In the genomic region with DNA sequence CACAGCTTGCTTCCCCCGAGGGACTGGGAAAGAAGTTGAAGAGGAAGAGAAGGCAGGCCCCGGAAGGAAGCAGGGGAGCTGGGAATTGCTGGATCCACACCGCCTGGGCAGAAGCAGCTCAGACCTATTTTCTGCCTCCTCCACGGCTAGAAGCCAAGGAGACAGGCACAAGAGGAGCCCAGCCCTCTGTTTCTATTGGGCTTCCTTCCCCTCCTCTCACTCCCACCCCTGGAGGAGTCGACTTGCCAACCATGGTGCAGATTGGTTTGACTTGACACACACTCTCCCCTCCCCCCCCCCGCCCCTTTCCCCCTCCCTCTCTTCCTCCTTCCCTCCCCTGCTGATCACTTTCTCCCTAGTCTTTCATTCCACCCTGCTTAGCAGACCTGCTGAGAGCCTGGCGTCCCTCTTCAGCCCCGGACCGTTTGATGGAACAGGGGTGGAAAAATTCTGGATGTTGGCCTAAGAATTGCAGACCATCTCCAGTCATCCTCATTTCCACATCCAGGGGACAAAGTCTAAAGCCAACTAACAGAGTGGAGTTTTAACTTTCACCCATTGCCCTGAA, we compare ENCODE assay signal across 9 mouse cellular contexts. TPM values are rescaled to one million over a fixed set of nuclear protein-coding genes. Genes with fewer than 3 reads are reported as not detected.
DNase-seq lines count a peak whose midpoint lies in the region; ATAC-seq and TF ChIP-seq lines count a peak whose summit lies in the region.
"Had no signal": no experiment of that assay in that cellular context is flagged by ENCODE, and none has a peak within 500 bp of the region (broad histone marks: within the 10 kb centered on the region; RNA-seq: fewer than 3 reads in every experiment).

No protein-coding gene starts in this region.

- 4% methylated on average over 9 of the region's 9 CpGs for WGBS in liver, adult 2 months
- 4% methylated on average over 8 of the region's 9 CpGs for WGBS in midbrain, postnatal 0 days

- peaks cover 24% of the 10 kb centered on the region for H3K4me1 ChIP-seq in liver, adult 2 months (ENCODE audit: control insufficient read depth, insufficient read depth, low read length)
- peaks cover 12% of the 10 kb centered on the region for H3K4me1 ChIP-seq in midbrain, postnatal 0 days (ENCODE audit: insufficient read depth, low read length)

- H3K4me3 ChIP-seq in liver, adult 2 months (ENCODE audit: insufficient read depth, low read depth, low read length) = peak overlapping the region; percentile 52
- no peak overlapping the region for H3K4me3 ChIP-seq in midbrain, postnatal 0 days (ENCODE audit: low read depth, low read length)

- no peaks in the 10 kb centered on the region for H3K27me3 ChIP-seq in liver, adult 2 months (ENCODE audit: control insufficient read depth, insufficient read depth, low read length)
- no peaks in the 10 kb centered on the region for H3K27me3 ChIP-seq in midbrain, postnatal 0 days (ENCODE audit: insufficient read depth, low read length)

- peak overlapping the region; percentile 15; the same call in 1 of the 2 replicates for H3K4me2 ChIP-seq in midbrain, postnatal 0 days (ENCODE audit: low read depth, low read length, poor library complexity, severe bottlenecking)

- TF ChIP-seq CTCF in liver, adult 2 months (IDR thresholded peaks at IDR 0.05; ENCODE audit: low read depth, low read length) = no peak
- no peak for TF ChIP-seq CTCF in midbrain, postnatal 0 days (IDR thresholded peaks at IDR 0.05)

- no peaks in the 10 kb centered on the region for H3K79me2 ChIP-seq in liver, adult 2 months (ENCODE audit: control insufficient read depth, insufficient read depth, low read length)

- H3K27ac ChIP-seq in liver, adult 2 months (replicated peaks; ENCODE audit: insufficient read depth, low read depth, low read length) = peak overlapping the region; percentile 97
- H3K27ac ChIP-seq in midbrain, postnatal 0 days (ENCODE audit: low read depth, low read length) = peak overlapping the region; percentile 63

- no peaks in the 10 kb centered on the region for H3K36me3 ChIP-seq in liver, adult 2 months (ENCODE audit: control insufficient read depth, insufficient read depth, low read length)
- H3K36me3 ChIP-seq in midbrain, postnatal 0 days (ENCODE audit: insufficient read depth, low read length) = no peaks in the 10 kb centered on the region

- H3K9me3 ChIP-seq in midbrain, postnatal 0 days (ENCODE audit: low read length) = no peaks in the 10 kb centered on the region

- DNase-seq in cerebellum, adult 9-11 months = peak; percentile 43
- DNase-seq in cerebellum, adult 8-10 months = no peak
- peak; percentile 44 to 48 for DNase-seq in cerebellum, postnatal 14 days
- DNase-seq in liver, adult 2 months (ENCODE audit: extremely low read depth, low read depth, low spot score) = peak; percentile 94
- DNase-seq in midbrain, postnatal 0 days (ENCODE audit: low spot score) = peak; percentile 78
- DNase-seq in yolk sac, embryonic 10.5 days (ENCODE audit: low spot score) = peak; percentile 84

- ATAC-seq in granulocyte monocyte progenitor cell, adult 5-6 weeks (replicated peaks; ENCODE audit: poor library complexity, severe bottlenecking) = peak; percentile 22
- peak; percentile 8 for ATAC-seq in inflammation-experienced regulatory T-cells, adult 6 months
- ATAC-seq in midbrain, postnatal 0 days (ENCODE audit: low FRiP score) = peak; percentile 31; the same call in 1 of the 2 replicates

- peak; percentile 29; the same call in 1 of the 2 replicates for TF ChIP-seq POLR2A in liver, adult 2 months (IDR thresholded peaks at IDR 0.05; ENCODE audit: extremely low read depth, insufficient read depth, low read length)

- H3K9ac ChIP-seq in liver, adult 2 months (ENCODE audit: low read depth, low read length) = peak overlapping the region; percentile 72
- H3K9ac ChIP-seq in midbrain, postnatal 0 days (replicated peaks; ENCODE audit: low read length, poor library complexity, severe bottlenecking) = 0 out of 2 replicates have a peak overlapping the region, but pooled peaks have one; percentile 36

RNA-seq across cellular contexts. Expression of a gene that starts 3.1 kb away (rescaled TPM):
- total RNA-seq in granulocyte monocyte progenitor cell, adult 5-6 weeks (2014; fragmentation: Nextera tagmentation) = 641 and 708 TPM in 2 replicates
- total RNA-seq in granulocyte monocyte progenitor cell, adult 5-6 weeks (2017) = 507 and 538 TPM in 2 replicates
- polyA plus RNA-seq in inflammation-experienced regulatory T-cells, adult 6 months (2017; shearing (Covaris generic)) = 1,000 to 10,000 TPM in 1 of 3 experiments, 100 to 1,000 TPM in 2; 790 to 1,249 (median 846) TPM
- 442 and 520 TPM in 2 replicates for total RNA-seq in liver, adult 2 months (2014; rRNA removed)
- 594 and 718 TPM in 2 replicates for polyA plus RNA-seq in liver, adult 2 months (2012; rRNA removed)
- total RNA-seq in midbrain, postnatal 0 days (2014; rRNA removed) = 341 and 345 TPM in 2 replicates
- 604 and 701 TPM in 2 replicates for polyA plus RNA-seq in midbrain, postnatal 0 days (2015; fragmentation: Nextera tagmentation; extraction: Ambion mirVana)

RNA-seq across cellular contexts. Expression of a gene that starts 22.8 kb away (rescaled TPM):
- total RNA-seq in granulocyte monocyte progenitor cell, adult 5-6 weeks (2014; fragmentation: Nextera tagmentation) = 3.5 TPM in 1 of 2 replicates, not detected in the other
- total RNA-seq in granulocyte monocyte progenitor cell, adult 5-6 weeks (2017) = 1.2 TPM in 1 of 2 replicates, not detected in the other
- polyA plus RNA-seq in inflammation-experienced regulatory T-cells, adult 6 months (2017; shearing (Covaris generic)) = not detected
- not detected in 2 replicates for total RNA-seq in liver, adult 2 months (2014; rRNA removed)
- polyA plus RNA-seq in liver, adult 2 months (2012; rRNA removed) = not detected in 2 replicates
- total RNA-seq in midbrain, postnatal 0 days (2014; rRNA removed) = not detected in 2 replicates
- 0.22 and 0.32 TPM in 2 replicates for polyA plus RNA-seq in midbrain, postnatal 0 days (2015; fragmentation: Nextera tagmentation; extraction: Ambion mirVana)
- total RNA-seq: layer of hippocampus, postnatal 10 days had no signal

RNA-seq across cellular contexts. Expression of a gene that starts 42.3 kb away (rescaled TPM):
- total RNA-seq in granulocyte monocyte progenitor cell, adult 5-6 weeks (2014; fragmentation: Nextera tagmentation) = 30.3 and 46.6 TPM in 2 replicates
- 67.0 and 83.9 TPM in 2 replicates for total RNA-seq in granulocyte monocyte progenitor cell, adult 5-6 weeks (2017)
- 10 to 100 TPM; 26.7 to 29.9 (median 27.0) TPM for polyA plus RNA-seq in inflammation-experienced regulatory T-cells, adult 6 months (2017; shearing (Covaris generic))
- 30.9 and 33.2 TPM in 2 replicates for total RNA-seq in liver, adult 2 months (2014; rRNA removed)
- 6.3 and 6.7 TPM in 2 replicates for polyA plus RNA-seq in liver, adult 2 months (2012; rRNA removed)
- 32.9 and 50.2 TPM in 2 replicates for total RNA-seq in midbrain, postnatal 0 days (2014; rRNA removed)
- polyA plus RNA-seq in midbrain, postnatal 0 days (2015; fragmentation: Nextera tagmentation; extraction: Ambion mirVana) = 36.4 and 38.2 TPM in 2 replicates

RNA-seq across cellular contexts. Expression of a gene that starts 42.3 kb away (rescaled TPM):
- 17.0 and 32.8 TPM in 2 replicates for total RNA-seq in granulocyte monocyte progenitor cell, adult 5-6 weeks (2014; fragmentation: Nextera tagmentation)
- 19.1 and 27.6 TPM in 2 replicates for total RNA-seq in granulocyte monocyte progenitor cell, adult 5-6 weeks (2017)
- 10 to 100 TPM; 16.4 to 22.3 (median 19.7) TPM for polyA plus RNA-seq in inflammation-experienced regulatory T-cells, adult 6 months (2017; shearing (Covaris generic))
- total RNA-seq in liver, adult 2 months (2014; rRNA removed) = 11.3 and 11.8 TPM in 2 replicates
- polyA plus RNA-seq in liver, adult 2 months (2012; rRNA removed) = 7.3 and 9.0 TPM in 2 replicates
- total RNA-seq in midbrain, postnatal 0 days (2014; rRNA removed) = 16.7 and 24.6 TPM in 2 replicates
- polyA plus RNA-seq in midbrain, postnatal 0 days (2015; fragmentation: Nextera tagmentation; extraction: Ambion mirVana) = 8.1 and 9.0 TPM in 2 replicates
